Mouse (Mus musculus) liver, adult (tissue): Measurements from ENCODE around the gene Gckr.
A peak's percentile ranks its signal among the peaks of the same experiment; 100 is the strongest.

ENCODE experiments used
- GATA4 ChIP-seq: IDR thresholded peaks from 2 replicates; pipeline ENCODE4 v1.6.1; 2014; ENCODE audit warnings: mild to moderate bottlenecking, low read length; ENCODE audit not compliant: insufficient replicate concordance

Gene Gckr

GRCm38 (mm10) chr5:31288225-31288624 is 9.0 kb upstream of the Gckr start:
- no peak for TF ChIP-seq GATA4

DNA sequence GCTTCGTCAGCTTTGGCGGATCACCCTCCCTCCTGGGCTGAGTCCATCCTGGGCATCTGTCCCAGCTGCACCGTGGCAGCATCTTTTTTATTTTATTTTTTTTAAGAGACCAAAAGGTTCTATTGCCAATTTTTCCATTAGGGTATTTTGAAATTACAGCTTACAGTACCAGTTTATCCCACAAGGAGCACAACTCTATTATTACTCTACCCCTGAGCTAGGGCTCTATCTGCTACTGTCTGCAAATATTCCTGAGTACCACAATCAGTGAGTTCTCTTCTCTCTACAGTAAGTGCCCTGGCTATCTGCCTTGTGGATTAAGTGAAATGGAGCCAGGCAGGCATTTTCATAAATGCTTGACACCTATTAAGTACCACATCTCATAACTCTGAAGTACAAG is 8.6 kb upstream of the Gckr start:
- no peak for TF ChIP-seq GATA4

DNA sequence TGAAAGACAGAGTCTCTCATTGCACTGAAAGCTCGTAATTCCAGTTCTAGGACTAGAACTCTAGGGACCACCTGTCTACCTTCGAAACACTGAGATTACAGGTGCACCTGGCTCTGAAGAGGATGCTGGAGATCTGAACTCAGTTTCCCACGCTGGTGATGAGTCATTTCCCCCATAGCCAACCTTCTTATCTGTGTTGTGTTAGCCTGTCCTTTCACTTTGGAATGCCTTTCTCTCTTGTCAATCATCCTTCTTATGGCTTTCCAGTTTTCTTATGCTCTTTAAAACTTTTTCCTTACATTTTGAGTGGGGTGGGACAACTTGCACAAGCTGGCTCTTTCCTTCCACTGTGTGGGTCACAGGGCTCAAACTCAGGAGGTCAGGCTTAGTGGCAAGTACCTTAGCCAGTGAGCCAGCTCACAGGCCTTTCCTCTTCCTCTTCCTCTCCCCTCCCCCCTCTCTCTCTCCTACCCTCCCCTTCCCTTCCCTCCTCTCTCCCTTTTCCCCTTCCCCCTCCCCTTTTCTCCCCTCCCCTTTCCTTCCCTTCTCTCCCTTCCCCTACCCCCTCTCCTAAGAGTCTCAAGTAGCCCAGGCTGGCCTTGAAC is 7.5 kb upstream of the Gckr start:
- TF ChIP-seq GATA4 = no peak

DNA sequence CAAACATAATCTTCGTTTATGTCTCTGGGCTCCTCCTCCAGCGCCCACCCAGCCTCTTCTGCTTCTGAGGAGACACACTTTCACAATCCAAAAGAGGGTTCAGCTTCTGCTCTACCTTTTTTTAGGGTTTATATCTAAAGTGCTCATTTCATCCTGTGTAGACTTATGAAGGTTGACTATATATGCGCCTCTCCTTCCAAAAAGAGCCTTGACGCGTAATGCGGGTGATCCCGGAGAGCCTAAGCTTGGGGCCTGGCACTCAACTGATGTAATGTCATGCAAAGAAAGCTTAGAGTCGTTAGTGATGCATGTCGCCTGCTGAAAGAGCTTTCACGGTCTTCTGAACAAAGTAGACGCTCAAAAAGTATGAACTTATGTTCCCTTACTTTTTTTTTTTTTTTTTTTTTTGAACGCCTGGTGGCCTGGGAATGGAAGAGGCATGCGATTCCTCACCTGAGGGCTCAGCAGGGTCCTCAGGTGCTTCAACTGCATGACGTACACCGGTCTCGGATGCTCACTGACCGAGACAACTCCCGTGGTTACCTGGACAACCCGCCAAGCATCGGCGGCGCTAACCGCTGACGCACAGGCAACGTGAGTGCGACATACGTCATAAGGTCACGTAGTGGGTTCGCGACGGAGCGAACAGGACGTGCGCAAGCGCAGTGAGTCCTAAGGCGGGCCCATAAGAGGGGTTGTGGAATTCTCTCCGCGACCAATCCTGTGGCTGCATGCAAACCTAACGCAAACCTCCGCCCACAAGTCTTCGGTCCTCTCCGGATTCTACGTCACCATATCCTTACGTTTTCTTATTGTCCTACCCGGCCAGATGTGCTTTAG is 6.5 kb upstream of the Gckr start, which contains the start of gene Ift172:
TSS of gene Ift172 (minus strand) at position 596 of the 840 bp plus-strand sequence.
- TF ChIP-seq GATA4 = no peak

DNA sequence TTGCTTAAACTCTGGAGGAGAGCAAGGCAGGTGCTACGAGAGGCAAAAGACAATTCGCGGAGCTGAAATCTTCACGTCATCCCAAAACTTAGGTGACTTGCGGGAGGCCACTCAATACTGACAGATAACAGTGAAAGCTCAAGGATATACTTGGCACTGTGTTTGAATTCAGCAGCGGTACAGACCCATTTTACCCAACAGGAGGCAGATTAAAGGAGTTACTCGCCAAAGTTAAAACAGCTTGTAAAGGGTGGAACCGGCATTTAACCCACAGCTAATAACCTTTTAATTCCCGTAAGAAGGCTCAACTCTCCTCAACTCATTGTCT is 5.9 kb upstream of the Gckr start:
- TF ChIP-seq GATA4 = peak; percentile 50; the same call in 1 of the 2 replicates

GRCm38 (mm10) chr5:31294964-31295605 is 2.2 kb upstream of the Gckr start:
- TF ChIP-seq GATA4 = no peak

GRCm38 (mm10) chr5:31295606-31296141 is 1.6 kb upstream of the Gckr start, which contains the start of gene Fndc4:
Gene Fndc4, minus strand, starts transcription at chr5:31296080.
- TF ChIP-seq GATA4 = no peak

- TF ChIP-seq GATA4 = no peak
Measured at GRCm38 (mm10) chr5:31297981-31298380, 738 bp downstream of the Gckr start.

DNA sequence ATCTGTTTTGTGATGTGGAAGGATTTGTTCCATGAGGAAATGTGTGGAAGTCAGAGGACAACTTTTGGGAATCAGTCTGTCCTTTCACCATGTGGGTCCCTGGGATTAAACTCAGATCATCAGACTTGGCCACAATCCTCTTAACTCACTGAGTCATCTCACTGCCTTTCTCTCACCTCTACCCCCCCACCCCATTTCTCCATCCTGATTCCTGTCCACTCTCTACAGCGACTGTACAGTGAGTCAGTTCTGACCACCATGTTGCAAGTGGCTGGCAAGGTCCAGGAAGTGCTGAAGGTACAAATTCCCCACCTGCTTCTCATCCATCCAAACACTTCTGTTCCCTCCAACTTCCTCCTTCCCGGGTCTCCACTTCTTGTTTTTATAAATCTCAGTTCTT is 1.2 kb downstream of the Gckr start:
- no peak for TF ChIP-seq GATA4

DNA sequence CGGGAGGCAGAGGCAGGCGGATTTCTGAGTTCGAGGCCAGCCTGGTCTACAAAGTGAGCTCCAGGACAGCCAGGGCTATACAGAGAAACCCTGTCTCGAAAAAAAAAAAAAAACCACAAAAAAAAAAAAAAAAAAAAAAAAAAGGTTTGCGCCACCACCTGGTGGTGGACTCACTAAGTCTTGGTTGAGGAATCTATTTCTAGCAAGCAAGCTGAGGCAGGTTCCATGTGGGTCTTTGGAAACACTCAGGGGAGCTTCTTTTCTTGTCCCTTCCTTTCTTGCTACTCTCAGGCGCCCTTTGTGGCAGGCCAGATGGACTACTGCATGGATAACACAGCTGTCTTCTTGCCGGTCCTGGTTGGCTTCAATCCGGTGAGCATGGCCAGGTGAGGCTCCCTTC is 4.6 kb downstream of the Gckr start:
- TF ChIP-seq GATA4 = no peak

GRCm38 (mm10) chr5:31303093-31303492 is 5.8 kb downstream of the Gckr start:
- no peak for TF ChIP-seq GATA4

GRCm38 (mm10) chr5:31312806-31313205 is 15.6 kb downstream of the Gckr start:
- no peak for TF ChIP-seq GATA4

DNA sequence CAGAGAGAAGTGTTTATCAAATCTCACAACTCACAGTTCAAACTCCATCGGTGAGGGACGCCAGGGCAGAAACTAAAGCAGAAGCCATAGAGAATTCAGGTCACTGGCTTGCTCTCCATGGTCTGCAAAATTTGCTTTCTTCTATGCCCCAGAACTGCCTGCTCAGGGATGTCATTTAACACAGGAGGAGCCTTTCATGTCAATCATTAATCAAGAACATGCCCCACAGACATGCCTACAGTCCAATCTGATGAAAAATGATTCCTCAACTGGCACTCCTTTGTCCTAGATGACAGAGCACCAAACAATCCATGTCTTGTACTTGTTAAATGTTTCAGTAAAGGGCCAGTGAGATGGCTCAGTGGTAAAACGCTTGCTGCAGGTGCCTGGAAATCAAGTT is 25.5 kb downstream of the Gckr start:
- no peak for TF ChIP-seq GATA4

GRCm38 (mm10) chr5:31324085-31324484 is 26.8 kb downstream of the Gckr start:
- TF ChIP-seq GATA4 = no peak

DNA sequence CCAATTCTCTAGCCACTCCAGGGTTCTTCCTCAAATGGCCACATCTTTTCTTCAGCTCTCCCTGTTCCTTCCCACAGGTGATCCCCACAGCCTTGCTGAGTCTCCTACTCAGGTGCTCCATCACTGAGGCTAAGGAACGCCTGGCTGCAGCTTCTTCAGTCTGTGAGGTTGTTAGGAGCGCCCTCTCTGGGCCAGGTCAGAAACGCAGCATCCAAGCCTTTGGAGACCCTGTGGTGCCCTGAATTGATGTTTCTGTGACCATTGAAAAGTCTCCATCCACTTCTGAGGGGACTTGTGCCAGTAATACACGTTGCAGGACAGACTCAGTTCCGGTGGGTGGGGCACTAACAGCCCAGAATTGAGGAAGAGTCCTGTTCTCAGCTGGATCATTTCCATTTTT is 29.6 kb downstream of the Gckr start:
- TF ChIP-seq GATA4 = no peak

DNA sequence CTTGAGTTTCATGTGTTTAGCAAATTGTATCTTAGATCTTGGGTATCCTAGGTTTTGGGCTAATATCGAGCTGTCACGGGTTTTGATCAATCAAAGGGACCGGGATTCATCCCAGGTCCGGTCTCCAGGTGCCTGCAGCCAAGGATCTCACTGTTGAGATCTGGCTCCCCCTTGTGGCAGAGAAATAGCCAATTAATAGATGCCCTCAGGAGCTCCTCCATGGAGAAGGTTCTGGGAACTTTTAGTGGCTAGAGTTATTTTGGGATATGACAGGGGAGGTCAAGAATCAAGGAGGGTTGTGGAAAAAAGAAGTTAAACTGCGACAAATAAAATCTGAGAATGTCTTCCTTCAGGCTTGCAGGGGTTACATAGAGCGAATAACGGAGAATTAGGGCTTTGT is 31.0 kb downstream of the Gckr start:
- TF ChIP-seq GATA4 = no peak
